Mouse (Mus musculus): ENCODE data around the gene Igfbp2. TPM values are rescaled to one million over a fixed set of nuclear protein-coding genes. Genes with fewer than 3 reads are reported as not detected.

The Igfbp2 gene
- 13.4 and 17.9 TPM in 2 replicates for polyA plus RNA-seq (2015; fragmentation: Nextera tagmentation; extraction: Ambion mirVana)

DNA sequence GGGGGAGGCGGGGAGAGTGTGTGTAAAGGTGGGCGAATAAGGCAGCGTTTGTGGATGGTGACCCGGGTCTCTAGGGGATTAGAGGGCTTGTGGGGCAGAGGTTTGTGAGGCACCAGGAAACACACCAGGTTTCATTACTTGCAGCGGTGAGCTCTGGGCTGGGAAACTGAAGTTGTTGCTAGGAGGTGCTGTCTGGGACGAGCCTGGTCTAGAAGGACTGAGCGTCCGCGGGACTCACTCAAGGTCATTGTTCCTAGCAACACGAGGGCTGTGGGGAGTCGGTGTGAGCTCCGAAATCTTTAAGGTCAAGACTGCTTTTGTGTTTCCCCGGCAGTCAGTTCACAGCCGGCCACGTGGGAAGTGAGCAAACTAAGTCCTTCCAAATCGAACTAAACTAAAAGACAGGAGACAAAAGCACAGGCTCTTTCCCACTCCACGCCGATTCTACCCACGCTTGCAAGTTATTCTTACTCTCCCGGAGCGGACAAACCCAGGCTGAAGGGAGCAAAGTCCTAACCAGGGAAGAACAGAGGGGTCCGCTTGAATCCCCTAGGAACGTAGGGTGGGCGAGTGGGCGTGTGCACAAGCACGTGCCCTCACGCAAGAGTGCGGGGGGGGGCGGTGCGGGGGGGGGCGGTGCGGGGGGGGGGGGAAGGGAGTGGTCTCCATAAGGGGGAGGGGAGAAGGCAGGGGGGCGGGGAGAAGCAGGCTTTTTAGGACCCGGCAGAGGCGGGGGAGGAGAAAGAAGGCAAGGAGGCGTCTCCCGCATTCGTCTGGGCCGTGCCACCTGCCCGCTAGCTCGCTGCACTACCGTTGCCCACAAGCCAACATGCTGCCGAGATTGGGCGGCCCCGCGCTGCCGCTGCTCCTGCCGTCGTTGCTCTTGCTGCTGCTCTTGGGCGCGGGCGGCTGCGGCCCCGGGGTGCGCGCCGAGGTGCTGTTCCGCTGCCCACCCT is at the start of gene Igfbp2:
TSS of gene Igfbp2 (plus strand) at position 753 of the 956 bp plus-strand sequence.
- no peaks in the 10 kb centered on the region for H3K36me3 ChIP-seq (ENCODE audit: control insufficient read depth, insufficient read depth)
- H3K27ac ChIP-seq (ENCODE audit: low read length) = no peak within 1 kb of the TSS
- no peaks in the 10 kb centered on the region for H3K9me3 ChIP-seq (replicated peaks; ENCODE audit: control insufficient read depth, low read length)
- H3K9ac ChIP-seq (ENCODE audit: low read depth, low read length) = 0 out of 2 replicates have a peak within 1 kb of the TSS, but pooled peaks have one; percentile 30
- no peaks in the 10 kb centered on the region; the same call in 1 of the 2 replicates for H3K4me1 ChIP-seq (ENCODE audit: control insufficient read depth, low read depth, low read length)
- WGBS (ENCODE audit: insufficient replicate concordance) = 2% methylated on average over 47 of the region's 58 CpGs
- peak within 1 kb of the TSS; percentile 48 for H3K4me3 ChIP-seq (ENCODE audit: low read depth, low read length)
- peaks cover 40% of the 10 kb centered on the region for H3K27me3 ChIP-seq (ENCODE audit: control insufficient read depth, insufficient read depth, low read depth, low read length)
- H3K4me2 ChIP-seq (ENCODE audit: low read depth, low read length) = peak within 1 kb of the TSS; percentile 61
- ATAC-seq (ENCODE audit: low read depth) = 0 out of 2 replicates have a peak, but pooled peaks have one; percentile 30

DNA sequence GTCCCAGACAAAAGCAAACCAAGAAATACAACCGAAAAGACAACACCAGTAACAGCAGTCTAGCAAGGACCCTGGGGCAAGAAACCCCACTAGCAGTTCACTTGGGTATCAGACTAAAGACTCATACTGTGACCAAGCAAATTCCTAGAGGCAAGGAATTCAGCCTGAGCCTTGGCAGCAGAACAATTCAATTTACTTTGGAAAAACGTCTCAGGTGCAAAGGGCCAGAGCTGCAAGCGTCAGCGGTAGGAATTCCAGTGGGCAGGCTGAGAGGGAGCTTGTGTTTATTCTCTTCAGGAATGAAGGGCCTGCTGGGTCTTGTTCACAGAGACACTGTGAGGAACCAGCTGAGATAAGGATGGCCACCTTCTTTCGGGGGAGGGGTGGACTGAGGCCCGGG is 45.5 kb upstream of the Igfbp2 start:
- Histone ChIP-seq H3K4me3 (ENCODE audit: low read depth, low read length) (no peak overlapping the region), H3K9me3 (replicated peaks; ENCODE audit: control insufficient read depth, low read length) (no peaks in the 10 kb centered on the region), H3K4me1 (ENCODE audit: control insufficient read depth, low read depth, low read length) (no peaks in the 10 kb centered on the region), H3K36me3 (ENCODE audit: control insufficient read depth, insufficient read depth) (no peaks in the 10 kb centered on the region), H3K9ac (ENCODE audit: low read depth, low read length) (no peak overlapping the region), H3K27me3 (ENCODE audit: control insufficient read depth, insufficient read depth, low read depth, low read length) (no peaks in the 10 kb centered on the region), H3K27ac (ENCODE audit: low read length) (no peak overlapping the region), H3K4me2 (ENCODE audit: low read depth, low read length) (no peak overlapping the region)
- 28% methylated on average over 6 of the region's 6 CpGs for WGBS (ENCODE audit: insufficient replicate concordance)
- ATAC-seq (ENCODE audit: low read depth) = no peak

DNA sequence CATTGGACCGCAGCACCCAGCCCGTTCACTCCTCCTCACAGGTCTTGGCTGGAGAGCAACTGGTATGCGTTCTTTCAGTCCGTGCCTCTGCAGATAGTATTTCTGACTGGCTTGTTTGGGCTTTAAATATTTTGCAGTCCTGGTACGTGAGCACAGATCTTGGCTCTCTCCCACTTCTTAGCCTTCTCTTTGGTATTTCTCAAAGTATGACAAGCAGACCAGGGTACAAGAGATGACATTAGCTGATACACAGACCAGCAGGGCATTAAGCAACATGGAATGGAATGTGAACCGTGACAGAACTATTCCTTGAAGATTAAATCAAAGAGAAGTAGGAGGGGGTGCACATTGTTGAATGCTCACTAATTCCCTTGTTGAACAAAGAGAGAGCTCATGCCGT is 43.6 kb upstream of the Igfbp2 start:
- Histone ChIP-seq H3K4me2 (ENCODE audit: low read depth, low read length) (no peak overlapping the region), H3K36me3 (ENCODE audit: control insufficient read depth, insufficient read depth) (no peaks in the 10 kb centered on the region), H3K4me1 (ENCODE audit: control insufficient read depth, low read depth, low read length) (no peaks in the 10 kb centered on the region), H3K9me3 (replicated peaks; ENCODE audit: control insufficient read depth, low read length) (no peaks in the 10 kb centered on the region), H3K27me3 (ENCODE audit: control insufficient read depth, insufficient read depth, low read depth, low read length) (no peaks in the 10 kb centered on the region), H3K4me3 (ENCODE audit: low read depth, low read length) (no peak overlapping the region), H3K9ac (ENCODE audit: low read depth, low read length) (no peak overlapping the region), H3K27ac (ENCODE audit: low read length) (no peak overlapping the region)
- no peak for ATAC-seq (ENCODE audit: low read depth)
- 62% methylated on average over 7 of the region's 7 CpGs for WGBS (ENCODE audit: insufficient replicate concordance)

DNA sequence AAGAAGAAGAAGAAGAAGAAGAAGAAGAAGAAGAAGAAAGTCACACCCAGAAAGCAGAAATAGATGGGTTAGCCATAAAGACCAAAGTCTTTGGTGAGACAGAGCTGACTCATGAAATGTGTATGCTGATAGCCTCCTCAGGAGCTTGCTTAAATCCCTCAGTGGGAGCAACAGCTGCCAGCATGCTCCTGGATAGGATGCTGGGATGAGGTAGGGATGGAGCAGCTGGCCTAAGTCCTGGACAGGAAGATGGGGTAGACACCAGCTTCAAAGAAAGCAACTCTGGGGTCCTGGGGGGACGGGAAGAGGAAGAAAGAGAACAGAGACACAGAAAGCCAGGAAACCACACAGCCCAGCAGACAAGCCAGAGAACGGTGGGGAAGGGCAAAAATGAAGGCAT is 41.0 kb upstream of the Igfbp2 start:
- no peaks in the 10 kb centered on the region for H3K36me3 ChIP-seq (ENCODE audit: control insufficient read depth, insufficient read depth)
- no peak overlapping the region for H3K27ac ChIP-seq (ENCODE audit: low read length)
- no peak overlapping the region for H3K4me3 ChIP-seq (ENCODE audit: low read depth, low read length)
- WGBS (ENCODE audit: insufficient replicate concordance) = 11% methylated on average over 2 of the region's 2 CpGs
- no peaks in the 10 kb centered on the region for H3K4me1 ChIP-seq (ENCODE audit: control insufficient read depth, low read depth, low read length)
- H3K9ac ChIP-seq (ENCODE audit: low read depth, low read length) = no peak overlapping the region
- H3K27me3 ChIP-seq (ENCODE audit: control insufficient read depth, insufficient read depth, low read depth, low read length) = no peaks in the 10 kb centered on the region
- H3K4me2 ChIP-seq (ENCODE audit: low read depth, low read length) = no peak overlapping the region
- no peaks in the 10 kb centered on the region for H3K9me3 ChIP-seq (replicated peaks; ENCODE audit: control insufficient read depth, low read length)
- ATAC-seq (ENCODE audit: low read depth) = no peak

DNA sequence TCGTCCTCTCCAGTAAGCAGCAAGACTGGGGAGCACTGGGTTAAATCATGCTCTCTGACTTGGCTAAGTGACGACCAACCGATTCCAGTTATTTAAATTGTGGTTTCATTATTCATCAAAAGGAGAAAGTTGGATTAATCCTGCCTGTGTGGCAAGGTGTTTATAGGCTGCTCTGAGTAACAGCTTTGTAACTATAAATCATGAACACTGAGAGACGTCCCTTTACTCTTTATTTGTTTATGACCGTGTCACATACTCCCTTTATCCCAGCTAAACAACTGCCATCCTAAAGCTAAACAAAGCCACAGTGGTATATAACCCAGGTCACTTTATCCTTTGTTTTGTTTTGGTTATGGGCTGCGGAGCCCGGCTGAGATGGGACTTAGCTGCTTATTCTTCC is 40.3 kb upstream of the Igfbp2 start:
- no peak for ATAC-seq (ENCODE audit: low read depth)
- H3K27me3 ChIP-seq (ENCODE audit: control insufficient read depth, insufficient read depth, low read depth, low read length) = no peaks in the 10 kb centered on the region
- no peak overlapping the region for H3K9ac ChIP-seq (ENCODE audit: low read depth, low read length)
- H3K4me2 ChIP-seq (ENCODE audit: low read depth, low read length) = no peak overlapping the region
- H3K9me3 ChIP-seq (replicated peaks; ENCODE audit: control insufficient read depth, low read length) = no peaks in the 10 kb centered on the region
- no peaks in the 10 kb centered on the region for H3K4me1 ChIP-seq (ENCODE audit: control insufficient read depth, low read depth, low read length)
- H3K4me3 ChIP-seq (ENCODE audit: low read depth, low read length) = no peak overlapping the region
- H3K27ac ChIP-seq (ENCODE audit: low read length) = no peak overlapping the region
- no peaks in the 10 kb centered on the region for H3K36me3 ChIP-seq (ENCODE audit: control insufficient read depth, insufficient read depth)
- WGBS (ENCODE audit: insufficient replicate concordance) = 34% methylated on average over 7 of the region's 7 CpGs

DNA sequence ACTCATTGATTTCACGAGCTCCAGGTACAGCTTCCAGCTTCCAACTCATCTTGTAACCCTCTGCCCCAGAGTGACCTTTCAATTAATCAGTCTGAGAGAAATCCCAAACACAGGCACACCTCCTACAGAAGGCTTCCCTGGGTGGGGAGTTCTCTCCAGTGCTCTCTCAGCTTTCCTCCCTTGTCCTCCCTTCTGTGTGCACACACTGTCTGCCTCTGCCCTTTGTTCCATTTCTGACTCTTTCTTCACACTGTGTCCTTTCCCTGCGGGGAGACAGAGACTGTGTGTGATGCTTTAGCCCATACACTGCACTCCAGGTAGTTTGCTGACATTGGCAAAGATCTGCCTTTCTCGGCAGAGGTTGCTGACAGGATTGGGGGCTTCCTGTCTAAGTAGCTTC is 33.6 kb upstream of the Igfbp2 start:
- Histone ChIP-seq H3K4me3 (ENCODE audit: low read depth, low read length) (no peak overlapping the region), H3K27ac (ENCODE audit: low read length) (no peak overlapping the region), H3K9me3 (replicated peaks; ENCODE audit: control insufficient read depth, low read length) (no peaks in the 10 kb centered on the region), H3K36me3 (ENCODE audit: control insufficient read depth, insufficient read depth) (no peaks in the 10 kb centered on the region), H3K9ac (ENCODE audit: low read depth, low read length) (no peak overlapping the region), H3K4me1 (ENCODE audit: control insufficient read depth, low read depth, low read length) (no peaks in the 10 kb centered on the region), H3K4me2 (ENCODE audit: low read depth, low read length) (no peak overlapping the region), H3K27me3 (ENCODE audit: control insufficient read depth, insufficient read depth, low read depth, low read length) (no peaks in the 10 kb centered on the region)
- ATAC-seq (ENCODE audit: low read depth) = peak; percentile 48; the same call in 1 of the 2 replicates
- 32% methylated on average over 3 of the region's 3 CpGs for WGBS (ENCODE audit: insufficient replicate concordance)

DNA sequence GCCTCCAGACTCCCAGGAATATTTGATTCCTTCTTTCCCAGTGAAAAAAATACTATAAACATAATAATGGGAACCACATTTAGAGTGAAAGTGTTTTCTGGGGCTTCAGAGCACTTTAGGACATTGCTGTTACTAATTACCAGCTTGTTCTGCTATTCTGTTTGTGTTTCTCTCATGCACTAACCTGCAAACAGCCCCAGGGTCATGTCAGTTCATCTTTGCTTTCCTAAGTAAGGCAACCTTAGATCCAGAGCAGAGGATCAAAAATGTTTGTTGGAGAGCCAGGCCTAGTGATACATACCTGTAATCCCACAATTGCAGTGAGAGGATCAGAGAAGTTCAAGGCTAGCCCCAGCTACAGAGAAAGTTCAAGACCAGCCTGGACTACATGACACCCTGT is 32.6 kb upstream of the Igfbp2 start:
- Histone ChIP-seq H3K36me3 (ENCODE audit: control insufficient read depth, insufficient read depth) (no peaks in the 10 kb centered on the region), H3K27ac (ENCODE audit: low read length) (no peak overlapping the region), H3K27me3 (ENCODE audit: control insufficient read depth, insufficient read depth, low read depth, low read length) (no peaks in the 10 kb centered on the region), H3K9ac (ENCODE audit: low read depth, low read length) (no peak overlapping the region), H3K4me3 (ENCODE audit: low read depth, low read length) (no peak overlapping the region), H3K4me1 (ENCODE audit: control insufficient read depth, low read depth, low read length) (no peaks in the 10 kb centered on the region), H3K9me3 (replicated peaks; ENCODE audit: control insufficient read depth, low read length) (no peaks in the 10 kb centered on the region), H3K4me2 (ENCODE audit: low read depth, low read length) (no peak overlapping the region)
- no peak for ATAC-seq (ENCODE audit: low read depth)

DNA sequence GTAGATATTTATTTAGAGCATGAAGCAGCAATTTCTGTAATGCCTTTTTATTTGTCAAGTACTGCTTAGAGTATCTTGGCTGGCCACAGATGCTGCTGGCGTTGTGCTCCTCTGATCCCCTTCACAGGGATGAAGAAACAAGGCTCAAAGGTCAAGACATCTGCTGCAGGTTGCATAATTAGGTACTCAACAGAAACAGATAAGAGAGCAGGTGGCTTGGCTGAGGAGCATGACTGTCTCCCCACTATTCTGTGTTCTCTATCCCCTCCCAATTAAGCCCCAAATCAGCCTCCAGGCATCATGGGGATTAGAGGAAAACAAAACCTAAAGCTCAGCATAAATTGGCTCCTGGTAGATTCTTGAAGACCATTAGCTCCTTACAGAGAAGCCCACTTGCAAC is 32.0 kb upstream of the Igfbp2 start:
- ATAC-seq (ENCODE audit: low read depth) = no peak
- Histone ChIP-seq H3K9ac (ENCODE audit: low read depth, low read length) (no peak overlapping the region), H3K4me2 (ENCODE audit: low read depth, low read length) (no peak overlapping the region), H3K9me3 (replicated peaks; ENCODE audit: control insufficient read depth, low read length) (no peaks in the 10 kb centered on the region), H3K27ac (ENCODE audit: low read length) (no peak overlapping the region), H3K4me3 (ENCODE audit: low read depth, low read length) (no peak overlapping the region), H3K4me1 (ENCODE audit: control insufficient read depth, low read depth, low read length) (no peaks in the 10 kb centered on the region), H3K27me3 (ENCODE audit: control insufficient read depth, insufficient read depth, low read depth, low read length) (no peaks in the 10 kb centered on the region), H3K36me3 (ENCODE audit: control insufficient read depth, insufficient read depth) (no peaks in the 10 kb centered on the region)
- WGBS (ENCODE audit: insufficient replicate concordance) = 38% methylated on average over 1 of the region's 1 CpGs

DNA sequence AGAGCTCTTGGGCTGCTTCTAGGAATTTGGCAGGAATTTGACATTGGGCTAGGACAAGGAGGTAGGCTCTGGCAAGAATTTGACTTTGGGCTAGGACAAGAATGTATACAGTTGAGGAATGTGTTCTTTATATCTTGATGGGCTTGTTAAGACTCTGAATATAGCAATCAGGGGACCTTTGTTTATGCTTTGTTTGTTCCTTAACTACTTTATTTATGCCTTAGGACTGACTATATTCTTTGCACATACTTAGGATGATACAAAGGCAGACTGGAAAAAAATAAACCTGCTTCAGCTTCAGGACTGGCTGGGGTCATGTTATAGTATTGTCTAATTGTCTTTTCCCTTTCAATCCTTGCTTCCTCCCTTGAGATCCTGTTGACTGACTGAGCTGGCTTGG is 31.1 kb upstream of the Igfbp2 start:
- Histone ChIP-seq H3K4me3 (ENCODE audit: low read depth, low read length) (no peak overlapping the region), H3K27ac (ENCODE audit: low read length) (no peak overlapping the region), H3K9me3 (replicated peaks; ENCODE audit: control insufficient read depth, low read length) (no peaks in the 10 kb centered on the region), H3K9ac (ENCODE audit: low read depth, low read length) (no peak overlapping the region), H3K4me1 (ENCODE audit: control insufficient read depth, low read depth, low read length) (no peaks in the 10 kb centered on the region), H3K4me2 (ENCODE audit: low read depth, low read length) (no peak overlapping the region), H3K36me3 (ENCODE audit: control insufficient read depth, insufficient read depth) (no peaks in the 10 kb centered on the region), H3K27me3 (ENCODE audit: control insufficient read depth, insufficient read depth, low read depth, low read length) (no peaks in the 10 kb centered on the region)
- ATAC-seq (ENCODE audit: low read depth) = no peak
